Mouse (Mus musculus) brain, embryonic 18.5 days (tissue): ENCODE data around the gene Mmp23.
A peak's percentile ranks its signal among the peaks of the same experiment; 100 is the strongest.

Experiments
- DNase-seq: peaks from one replicate; pipeline ENCODE4 v3.0.0-alpha.2; 2012; ENCODE audit warnings: low read depth, low spot score

Gene Mmp23

GRCm38 (mm10) chr4:155601997-155602456 is 51.2 kb downstream of the Mmp23 start:
- no peak for DNase-seq

DNA sequence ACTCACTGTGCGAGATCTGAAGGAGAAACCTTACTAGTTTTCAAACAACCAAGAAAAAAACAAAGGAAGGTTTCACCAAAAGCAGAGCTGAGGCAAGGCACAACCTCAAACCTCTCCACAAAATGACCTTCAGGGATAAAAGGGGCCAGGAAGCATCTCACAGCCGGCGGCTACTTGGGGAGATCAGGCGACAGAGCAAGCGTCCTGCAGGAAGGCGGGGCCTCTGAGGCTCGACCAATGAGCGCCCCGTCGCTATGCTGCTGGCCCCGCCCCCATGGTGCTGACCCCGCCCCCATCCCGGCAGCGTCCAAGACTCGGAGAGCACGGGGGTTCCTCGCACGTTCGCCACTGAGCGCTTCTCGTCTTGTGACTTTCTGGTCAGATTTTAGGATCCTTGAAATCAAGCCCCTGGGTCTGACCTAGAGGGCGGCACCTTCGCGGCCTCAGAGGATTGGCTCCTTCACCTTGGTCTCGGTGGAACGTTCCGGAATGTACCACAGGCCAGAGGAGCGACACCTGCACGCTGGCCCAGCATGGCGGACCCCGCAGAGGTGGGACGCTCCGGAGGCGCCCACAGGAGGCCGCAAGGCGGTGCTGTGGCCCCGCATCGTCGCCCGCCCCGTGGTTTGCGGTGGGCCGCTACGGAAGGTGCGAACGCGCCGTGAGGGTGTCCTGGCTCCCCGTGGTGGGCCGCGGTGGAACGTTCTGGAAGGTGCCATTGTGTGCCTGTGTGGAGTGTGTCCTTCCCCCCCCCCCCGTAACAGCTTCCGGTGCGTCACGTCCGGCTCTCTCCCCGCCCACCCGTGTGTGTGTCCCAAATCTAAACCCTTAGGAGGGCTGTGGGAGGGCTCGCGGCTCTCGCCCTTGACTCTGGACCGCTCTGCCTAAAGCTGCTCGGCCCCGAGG is 51.8 kb downstream of the Mmp23 start, which contains the start of gene Slc35e2:
Gene Slc35e2 (plus strand): TSS at position 326 of the 906 bp plus-strand sequence.
- DNase-seq, result peak; percentile 87
